Mouse (Mus musculus): Measurements from ENCODE around the gene Gpr4. TPM values are rescaled to one million over a fixed set of nuclear protein-coding genes. Genes with fewer than 3 reads are reported as not detected.

Gene Gpr4
- polyA plus RNA-seq, 1 experiment from 2014 or later: 4.5 TPM

DNA sequence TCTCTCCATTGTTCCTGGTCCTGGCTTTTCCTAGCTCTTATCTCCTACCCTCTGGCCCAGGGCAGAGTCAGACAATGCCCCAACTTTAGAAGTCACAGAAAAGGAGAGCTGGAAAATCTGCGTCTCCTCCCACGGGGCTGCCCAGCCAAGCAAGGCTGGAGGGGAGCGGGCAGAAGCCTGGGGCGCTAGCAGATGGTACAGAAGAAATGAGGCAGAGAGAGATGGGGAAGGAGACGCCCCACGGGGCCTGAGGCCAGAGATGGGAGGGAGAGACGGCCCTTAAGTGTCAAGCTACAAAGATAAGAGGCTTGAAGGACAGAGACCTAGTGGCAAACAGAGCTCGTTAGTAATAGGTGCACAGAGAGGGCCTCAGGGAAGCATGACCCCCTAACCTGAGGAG lies 40.5 kb upstream of the Gpr4 start:
- Histone ChIP-seq H3K9ac (ENCODE audit: low read depth, low read length) (peak overlapping the region; percentile 27; the same call in 1 of the 2 replicates), H3K4me1 (ENCODE audit: control insufficient read depth, insufficient read depth, low read length) (peaks cover 15% of the 10 kb centered on the region), H3K9me3 (replicated peaks; ENCODE audit: control insufficient read depth, low read length, poor library complexity, severe bottlenecking) (no peaks in the 10 kb centered on the region), H3K4me2 (ENCODE audit: low read length) (no peak overlapping the region), H3K4me3 (ENCODE audit: low read depth, low read length) (no peak overlapping the region), H3K27me3 (ENCODE audit: control insufficient read depth, insufficient read depth, low read depth, low read length) (0 out of 2 replicates have a peak, but pooled peaks cover 2% of the 10 kb centered on the region), H3K36me3 (ENCODE audit: control insufficient read depth, insufficient read depth, low read length) (no peaks in the 10 kb centered on the region), H3K27ac (ENCODE audit: low read length) (peak overlapping the region; percentile 22; the same call in 1 of the 2 replicates)
- no peak for ATAC-seq
- WGBS: 40% methylated on average over 8 of the region's 8 CpGs

DNA sequence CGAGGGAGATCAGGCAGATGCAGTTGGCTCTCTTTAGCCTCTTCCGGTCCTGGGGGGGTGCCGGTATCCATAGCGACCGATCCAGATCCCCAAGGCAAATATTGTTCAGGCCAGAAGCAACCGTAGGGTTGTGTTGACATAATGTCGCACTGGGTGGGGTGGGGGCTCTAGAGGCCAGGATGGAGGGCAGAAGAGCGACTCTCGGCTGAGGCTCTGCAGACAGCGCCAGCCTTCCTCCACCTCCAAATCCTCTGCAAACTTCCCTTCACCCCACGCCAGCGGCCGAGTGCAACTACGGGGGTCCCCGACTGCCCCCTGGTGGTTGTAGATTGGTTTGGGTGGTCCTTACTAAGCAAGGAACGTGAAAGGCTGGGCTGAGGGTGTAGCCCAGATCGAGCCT lies 39.5 kb upstream of the Gpr4 start:
- peak overlapping the region; percentile 52 for H3K4me2 ChIP-seq (ENCODE audit: low read length)
- H3K9me3 ChIP-seq (replicated peaks; ENCODE audit: control insufficient read depth, low read length, poor library complexity, severe bottlenecking): no peaks in the 10 kb centered on the region
- 0 out of 2 replicates have a peak overlapping the region, but pooled peaks have one; percentile 15 for H3K27ac ChIP-seq (ENCODE audit: low read length)
- peaks cover 25% of the 10 kb centered on the region for H3K4me1 ChIP-seq (ENCODE audit: control insufficient read depth, insufficient read depth, low read length)
- no peaks in the 10 kb centered on the region for H3K36me3 ChIP-seq (ENCODE audit: control insufficient read depth, insufficient read depth, low read length)
- no peak for ATAC-seq
- peak overlapping the region; percentile 23 for H3K4me3 ChIP-seq (ENCODE audit: low read depth, low read length)
- H3K9ac ChIP-seq (ENCODE audit: low read depth, low read length): peak overlapping the region; percentile 46; the same call in 1 of the 2 replicates
- 0 out of 2 replicates have a peak, but pooled peaks cover 2% of the 10 kb centered on the region for H3K27me3 ChIP-seq (ENCODE audit: control insufficient read depth, insufficient read depth, low read depth, low read length)
- 3% methylated on average over 17 of the region's 17 CpGs for WGBS

DNA sequence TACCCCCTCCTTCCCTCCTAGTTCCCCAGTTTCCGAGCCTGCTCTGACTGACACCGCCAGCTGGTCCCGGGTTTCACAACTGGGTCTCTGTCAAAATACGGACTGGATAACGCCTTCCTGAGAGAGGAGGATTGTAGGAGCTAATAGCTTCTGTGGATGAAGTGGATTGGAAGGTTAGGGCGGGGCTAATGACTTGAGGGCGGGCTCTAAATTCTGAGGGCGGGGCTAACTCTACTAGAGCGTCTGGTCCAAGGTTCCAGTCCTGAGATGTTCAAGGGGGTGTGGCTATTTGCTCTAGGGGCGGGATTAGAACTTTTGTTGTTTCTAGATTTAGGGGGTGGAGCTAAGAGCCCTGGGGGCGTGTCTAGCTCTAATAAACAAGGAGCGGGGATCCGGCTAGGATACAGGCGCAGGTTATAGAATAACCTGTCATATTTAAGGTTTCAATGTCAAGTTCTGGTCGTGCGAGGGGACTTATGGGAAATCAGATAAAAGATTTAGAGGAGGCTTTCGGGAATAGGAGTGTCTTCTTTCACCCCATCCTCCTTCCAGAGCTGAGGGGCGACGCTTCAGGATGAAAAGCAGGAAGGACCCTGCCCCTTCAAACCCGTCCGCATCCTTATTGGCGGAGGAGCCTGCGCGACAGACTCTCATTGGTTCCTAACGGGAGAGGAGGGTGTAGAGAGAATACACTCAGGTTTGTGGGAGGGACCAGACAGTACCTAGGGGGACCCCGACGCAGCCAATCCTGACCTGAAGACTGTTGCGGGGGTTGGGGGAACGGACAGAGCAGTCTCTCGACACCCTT lies 36.4 kb upstream of the Gpr4 start, which contains the start of gene Eml2:
Gene Eml2 (plus strand): TSS at position 714 of the 808 bp plus-strand sequence.
- ATAC-seq: peak; percentile 97
- WGBS: under 1% methylated on average over 30 of the region's 30 CpGs
- peak within 1 kb of the TSS; percentile 58 for H3K4me3 ChIP-seq (ENCODE audit: low read depth, low read length)
- peaks cover 3% of the 10 kb centered on the region for H3K27me3 ChIP-seq (ENCODE audit: control insufficient read depth, insufficient read depth, low read depth, low read length)
- peak within 1 kb of the TSS; percentile 78 for H3K27ac ChIP-seq (ENCODE audit: low read length)
- peaks cover 4% of the 10 kb centered on the region; the same call in 1 of the 2 replicates for H3K36me3 ChIP-seq (ENCODE audit: control insufficient read depth, insufficient read depth, low read length)
- H3K4me1 ChIP-seq (ENCODE audit: control insufficient read depth, insufficient read depth, low read length): peaks cover 39% of the 10 kb centered on the region
- H3K9ac ChIP-seq (ENCODE audit: low read depth, low read length): peak within 1 kb of the TSS; percentile 80
- H3K4me2 ChIP-seq (ENCODE audit: low read length): peak within 1 kb of the TSS; percentile 74
- no peaks in the 10 kb centered on the region for H3K9me3 ChIP-seq (replicated peaks; ENCODE audit: control insufficient read depth, low read length, poor library complexity, severe bottlenecking)

DNA sequence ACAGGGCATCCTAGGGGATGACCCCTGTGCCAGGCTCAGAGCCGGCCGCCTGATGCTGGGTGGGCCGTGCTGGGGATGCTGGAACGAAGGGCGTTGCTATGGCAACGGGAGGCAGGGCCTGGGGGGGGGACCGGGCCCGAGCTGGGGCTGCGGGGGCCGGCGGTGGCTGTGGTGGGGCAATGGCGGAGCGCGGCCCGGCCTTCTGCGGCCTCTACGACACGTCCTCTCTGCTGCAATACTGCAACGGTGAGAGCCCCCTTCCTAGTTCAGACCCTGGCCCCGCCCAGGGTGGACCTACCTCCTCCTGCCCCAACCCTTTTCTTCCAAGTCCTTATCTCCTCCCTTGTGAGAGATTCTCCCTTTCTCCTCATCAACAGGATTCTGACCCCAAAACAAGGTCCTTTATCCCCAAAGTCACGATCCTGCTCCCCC lies 35.8 kb upstream of the Gpr4 start:
- H3K4me1 ChIP-seq (ENCODE audit: control insufficient read depth, insufficient read depth, low read length): peaks cover 41% of the 10 kb centered on the region
- peak; percentile 54 for ATAC-seq
- peak overlapping the region; percentile 74 for H3K4me2 ChIP-seq (ENCODE audit: low read length)
- H3K9me3 ChIP-seq (replicated peaks; ENCODE audit: control insufficient read depth, low read length, poor library complexity, severe bottlenecking): no peaks in the 10 kb centered on the region
- H3K27me3 ChIP-seq (ENCODE audit: control insufficient read depth, insufficient read depth, low read depth, low read length): peaks cover 3% of the 10 kb centered on the region
- peak overlapping the region; percentile 58 for H3K4me3 ChIP-seq (ENCODE audit: low read depth, low read length)
- peak overlapping the region; percentile 78 for H3K27ac ChIP-seq (ENCODE audit: low read length)
- peaks cover 4% of the 10 kb centered on the region; the same call in 1 of the 2 replicates for H3K36me3 ChIP-seq (ENCODE audit: control insufficient read depth, insufficient read depth, low read length)
- H3K9ac ChIP-seq (ENCODE audit: low read depth, low read length): peak overlapping the region; percentile 80
- WGBS: 3% methylated on average over 21 of the region's 21 CpGs

DNA sequence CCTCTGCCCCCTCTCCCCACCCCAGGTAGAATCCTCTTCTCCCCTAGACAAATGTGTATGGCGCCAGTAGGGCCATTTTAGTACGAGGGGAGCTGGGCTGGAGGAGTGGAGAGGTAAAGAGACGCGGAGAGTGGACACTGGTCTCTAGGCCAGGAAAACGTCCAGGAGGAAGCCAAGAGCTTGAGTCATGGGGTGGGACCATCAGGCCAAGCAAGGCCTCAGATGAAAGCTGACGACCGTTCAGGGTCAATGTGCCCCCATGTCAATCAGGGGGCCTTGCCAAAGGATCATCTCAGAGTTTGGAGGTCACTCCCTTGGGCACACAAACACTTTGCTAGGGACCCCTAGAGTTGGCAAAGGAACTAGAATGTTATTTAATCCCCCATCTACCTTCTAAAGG lies 35.1 kb upstream of the Gpr4 start:
- 70% methylated on average over 7 of the region's 7 CpGs for WGBS
- H3K27ac ChIP-seq (ENCODE audit: low read length): no peak overlapping the region
- H3K27me3 ChIP-seq (ENCODE audit: control insufficient read depth, insufficient read depth, low read depth, low read length): peaks cover 3% of the 10 kb centered on the region
- peaks cover 36% of the 10 kb centered on the region for H3K4me1 ChIP-seq (ENCODE audit: control insufficient read depth, insufficient read depth, low read length)
- H3K4me2 ChIP-seq (ENCODE audit: low read length): peak overlapping the region; percentile 74
- no peak for ATAC-seq
- H3K9ac ChIP-seq (ENCODE audit: low read depth, low read length): peak overlapping the region; percentile 80
- peaks cover 6% of the 10 kb centered on the region for H3K36me3 ChIP-seq (ENCODE audit: control insufficient read depth, insufficient read depth, low read length)
- H3K4me3 ChIP-seq (ENCODE audit: low read depth, low read length): peak overlapping the region; percentile 58
- no peaks in the 10 kb centered on the region for H3K9me3 ChIP-seq (replicated peaks; ENCODE audit: control insufficient read depth, low read length, poor library complexity, severe bottlenecking)

DNA sequence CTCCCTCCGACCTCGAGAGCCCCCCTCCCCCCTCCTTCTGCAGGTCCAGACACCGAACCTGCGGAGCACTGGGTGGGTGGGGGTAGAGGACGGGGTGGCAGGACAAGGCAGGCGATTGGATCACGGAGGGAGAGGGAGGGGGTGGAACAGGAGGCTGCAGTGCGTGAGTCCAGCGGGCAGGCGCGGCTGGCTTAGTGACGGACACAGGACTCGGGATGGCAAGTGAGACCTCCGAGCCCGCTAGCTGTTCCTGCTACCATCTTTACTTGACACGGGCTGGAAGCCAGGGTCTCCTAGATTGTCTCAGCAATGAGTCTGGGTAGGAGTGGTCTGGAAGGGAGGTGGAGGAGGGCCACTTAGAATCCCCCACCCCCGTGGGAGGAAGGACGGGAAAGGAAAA lies 34.3 kb upstream of the Gpr4 start:
- H3K27me3 ChIP-seq (ENCODE audit: control insufficient read depth, insufficient read depth, low read depth, low read length): peaks cover 3% of the 10 kb centered on the region
- no peak for ATAC-seq
- 6% methylated on average over 18 of the region's 18 CpGs for WGBS

DNA sequence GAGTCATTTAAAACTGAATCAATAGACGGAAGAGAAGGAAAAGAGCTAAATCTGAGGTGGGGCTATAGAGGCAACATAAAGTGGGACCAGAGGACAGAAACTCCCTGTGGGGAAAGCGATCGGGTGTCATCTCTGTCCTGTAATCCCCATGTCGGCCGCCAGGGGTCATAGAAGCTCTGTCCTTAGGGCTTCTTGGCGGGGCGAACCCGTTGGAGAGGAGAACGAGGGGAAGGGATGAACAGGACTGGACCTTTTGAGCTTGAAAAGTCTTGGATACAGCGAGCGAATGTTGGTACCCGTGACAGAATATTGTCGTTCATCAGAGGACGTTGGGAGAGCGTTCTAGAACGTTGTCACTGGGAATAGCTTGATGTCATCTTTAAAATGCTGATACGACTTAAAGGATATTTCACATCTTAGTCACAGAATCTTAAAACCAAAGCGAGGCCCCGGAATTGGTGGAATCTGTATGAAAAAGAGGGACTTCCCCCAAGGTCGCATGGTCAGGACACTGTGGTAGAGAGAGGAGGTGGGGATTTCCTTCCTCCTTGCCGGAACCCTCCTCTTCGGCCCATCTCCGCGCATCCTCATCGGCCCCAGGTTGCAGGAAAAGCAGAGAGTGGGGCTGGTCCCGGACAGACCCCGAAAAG lies 33.8 kb upstream of the Gpr4 start:
- peaks cover 29% of the 10 kb centered on the region for H3K4me1 ChIP-seq (ENCODE audit: control insufficient read depth, insufficient read depth, low read length)
- H3K9ac ChIP-seq (ENCODE audit: low read depth, low read length): no peak overlapping the region
- H3K27me3 ChIP-seq (ENCODE audit: control insufficient read depth, insufficient read depth, low read depth, low read length): peaks cover 3% of the 10 kb centered on the region
- H3K9me3 ChIP-seq (replicated peaks; ENCODE audit: control insufficient read depth, low read length, poor library complexity, severe bottlenecking): no peaks in the 10 kb centered on the region
- peaks cover 13% of the 10 kb centered on the region for H3K36me3 ChIP-seq (ENCODE audit: control insufficient read depth, insufficient read depth, low read length)
- H3K4me3 ChIP-seq (ENCODE audit: low read depth, low read length): peak overlapping the region; percentile 58
- ATAC-seq: no peak
- WGBS: 7% methylated on average over 27 of the region's 27 CpGs
- peak overlapping the region; percentile 74 for H3K4me2 ChIP-seq (ENCODE audit: low read length)
- H3K27ac ChIP-seq (ENCODE audit: low read length): no peak overlapping the region

More for the DNA sequence above, 34.3 kb upstream of the Gpr4 start:
- no peak overlapping the region for H3K27ac ChIP-seq (ENCODE audit: low read length)
- peak overlapping the region; percentile 74 for H3K4me2 ChIP-seq (ENCODE audit: low read length)
- peak overlapping the region; percentile 80 for H3K9ac ChIP-seq (ENCODE audit: low read depth, low read length)
- H3K4me1 ChIP-seq (ENCODE audit: control insufficient read depth, insufficient read depth, low read length): peaks cover 29% of the 10 kb centered on the region
- H3K9me3 ChIP-seq (replicated peaks; ENCODE audit: control insufficient read depth, low read length, poor library complexity, severe bottlenecking): no peaks in the 10 kb centered on the region
- H3K36me3 ChIP-seq (ENCODE audit: control insufficient read depth, insufficient read depth, low read length): peaks cover 13% of the 10 kb centered on the region
- peak overlapping the region; percentile 58 for H3K4me3 ChIP-seq (ENCODE audit: low read depth, low read length)

DNA sequence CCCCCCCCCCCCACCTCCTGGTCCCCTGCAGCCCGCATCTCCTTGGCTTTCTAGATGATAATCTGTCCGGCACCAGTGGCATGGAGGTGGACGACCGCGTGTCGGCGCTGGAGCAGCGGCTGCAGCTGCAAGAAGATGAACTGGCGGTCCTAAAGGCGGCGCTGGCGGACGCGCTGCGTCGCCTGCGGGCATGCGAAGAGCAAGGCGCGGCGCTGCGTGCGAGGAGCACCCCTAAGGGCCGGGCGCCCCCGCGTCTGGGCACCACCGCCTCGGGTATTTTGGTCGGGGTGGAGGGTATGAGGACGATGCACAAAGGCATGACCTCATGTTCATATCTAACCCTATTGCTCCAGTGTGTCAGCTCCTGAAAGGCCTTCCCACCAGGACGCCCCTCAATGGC lies 33.2 kb upstream of the Gpr4 start:
- H3K36me3 ChIP-seq (ENCODE audit: control insufficient read depth, insufficient read depth, low read length): peaks cover 15% of the 10 kb centered on the region
- peak overlapping the region; percentile 74 for H3K4me2 ChIP-seq (ENCODE audit: low read length)
- peak overlapping the region; percentile 58 for H3K4me3 ChIP-seq (ENCODE audit: low read depth, low read length)
- ATAC-seq: no peak
- H3K9me3 ChIP-seq (replicated peaks; ENCODE audit: control insufficient read depth, low read length, poor library complexity, severe bottlenecking): no peaks in the 10 kb centered on the region
- H3K27me3 ChIP-seq (ENCODE audit: control insufficient read depth, insufficient read depth, low read depth, low read length): peaks cover 3% of the 10 kb centered on the region
- H3K27ac ChIP-seq (ENCODE audit: low read length): no peak overlapping the region
- 1% methylated on average over 31 of the region's 32 CpGs for WGBS
- peaks cover 29% of the 10 kb centered on the region for H3K4me1 ChIP-seq (ENCODE audit: control insufficient read depth, insufficient read depth, low read length)
- peak overlapping the region; percentile 49 for H3K9ac ChIP-seq (ENCODE audit: low read depth, low read length)
